Mouse (Mus musculus): ENCODE data around the gene Uba6.
A peak's percentile ranks its signal among the peaks of the same experiment; 100 is the strongest.

Gene Uba6

GRCm38 (mm10) chr5:86172449-86173161 is at the start of gene Uba6:
Uba6 (minus strand) TSS chr5:86172803.
- peak; percentile 98 for DNase-seq (ENCODE audit: low read depth, low spot score)

GRCm38 (mm10) chr5:86197801-86198200 is 25.2 kb upstream of the Uba6 start, which contains the start of gene Gnrhr:
Gnrhr (minus strand) TSS chr5:86197901.
- DNase-seq (ENCODE audit: low read depth, low spot score), result no peak

DNA sequence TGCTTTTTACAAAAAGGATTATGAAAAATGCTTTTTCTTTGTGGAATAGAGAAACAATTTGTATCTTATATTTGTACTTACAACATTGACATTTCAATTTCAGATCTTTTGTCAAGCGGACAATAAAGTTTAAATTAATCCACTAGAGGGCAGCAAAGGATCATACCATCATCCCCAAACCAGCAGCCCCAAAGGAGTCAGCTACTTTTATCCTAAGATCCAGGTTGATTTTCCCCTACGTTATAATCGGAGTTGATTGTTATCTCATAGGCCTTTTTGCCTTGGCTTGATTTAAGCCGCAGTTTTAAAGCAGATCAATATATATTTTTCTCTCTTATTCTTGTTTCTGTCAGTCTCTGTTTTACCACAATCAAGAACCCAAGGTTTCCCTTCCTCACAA is 18.8 kb upstream of the Uba6 start:
- DNase-seq (ENCODE audit: low read depth, low spot score), result no peak

GRCm38 (mm10) chr5:86190770-86191169 is 18.2 kb upstream of the Uba6 start:
- DNase-seq (ENCODE audit: low read depth, low spot score), result no peak

DNA sequence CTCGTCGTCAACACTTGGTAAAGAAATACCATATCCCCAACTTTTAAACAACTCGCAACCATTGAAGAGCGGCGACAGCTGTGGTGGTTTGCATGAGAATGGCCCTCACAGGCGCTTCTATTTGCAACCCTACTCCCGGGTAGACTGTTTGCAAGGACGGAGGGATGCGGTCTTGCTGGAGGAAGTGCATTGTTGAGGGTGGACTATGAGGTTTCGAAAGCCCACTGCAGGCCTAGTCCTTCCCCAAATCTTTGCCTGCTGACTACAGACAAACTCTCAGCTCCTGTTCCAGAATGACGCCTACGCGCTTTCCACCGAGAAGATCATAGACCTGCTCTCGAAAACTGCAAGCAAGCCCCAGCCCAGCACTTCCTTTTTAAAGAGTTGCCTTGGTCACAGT is 17.7 kb upstream of the Uba6 start:
- DNase-seq (ENCODE audit: low read depth, low spot score), result no peak

- DNase-seq (ENCODE audit: low read depth, low spot score), result no peak
Measured at GRCm38 (mm10) chr5:86187441-86187840, 14.8 kb upstream of the Uba6 start.

DNA sequence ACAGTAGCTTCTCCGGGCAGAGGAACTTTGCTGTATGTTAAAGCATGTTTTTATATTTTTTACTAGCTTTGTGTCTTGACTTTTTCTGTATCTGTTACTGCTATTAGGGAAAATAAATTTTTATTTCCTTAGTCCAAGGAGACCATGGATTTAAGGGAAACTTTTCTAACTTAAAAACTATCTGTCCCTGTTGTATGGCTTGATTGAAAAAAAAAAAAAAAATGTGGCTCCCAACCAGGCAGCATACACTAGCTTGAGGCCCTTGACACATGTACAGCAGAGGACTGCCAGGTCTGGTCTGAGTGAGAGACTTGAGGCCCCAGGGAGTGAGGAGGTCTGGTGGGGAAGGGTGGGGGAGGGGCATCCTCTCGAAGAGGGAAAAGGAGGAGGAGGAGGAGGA is 1.2 kb upstream of the Uba6 start:
- DNase-seq (ENCODE audit: low read depth, low spot score), result no peak

GRCm38 (mm10) chr5:86172088-86172448 is 535 bp downstream of the Uba6 start:
- no peak for DNase-seq (ENCODE audit: low read depth, low spot score)

DNA sequence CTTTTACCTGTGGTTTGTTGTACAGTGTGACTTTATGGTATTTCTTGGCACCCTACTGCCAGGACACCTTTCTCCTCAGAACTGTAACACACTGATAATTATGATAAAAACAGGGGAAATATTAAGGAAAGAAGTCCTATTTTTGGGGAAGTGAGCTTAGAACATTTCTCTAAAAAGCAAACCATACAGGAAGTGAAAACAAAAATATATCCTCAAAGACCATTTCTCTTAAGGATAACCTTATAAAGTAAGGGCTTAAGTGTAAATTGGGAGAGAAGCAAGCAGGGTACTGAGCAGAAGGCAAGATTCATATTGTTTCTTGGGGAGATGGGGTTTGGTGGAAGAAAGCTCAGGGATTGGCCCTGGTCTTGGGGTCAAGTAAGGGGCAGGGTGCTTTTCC is 42.8 kb downstream of the Uba6 start:
- DNase-seq (ENCODE audit: low read depth, low spot score), result no peak

DNA sequence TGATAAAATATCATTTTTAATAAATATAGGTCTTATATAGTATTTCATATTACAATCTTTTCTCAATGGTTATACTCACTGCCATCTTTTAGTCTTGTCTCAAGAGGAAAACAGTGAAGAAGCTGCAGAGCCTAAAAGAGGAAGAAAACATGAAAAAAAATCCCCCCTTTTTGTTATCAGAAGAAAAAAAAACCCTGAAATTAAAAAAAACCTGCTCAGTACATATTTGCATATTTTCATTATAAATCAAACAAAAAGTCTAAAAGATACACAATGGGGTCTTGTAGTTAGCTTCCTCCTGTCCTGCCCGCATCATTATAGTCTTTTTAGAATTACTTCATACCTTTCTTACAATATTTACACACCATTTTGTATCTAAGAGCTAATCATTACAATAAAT is 43.9 kb downstream of the Uba6 start:
- DNase-seq (ENCODE audit: low read depth, low spot score), result no peak

- no peak for DNase-seq (ENCODE audit: low read depth, low spot score)
Measured at GRCm38 (mm10) chr5:86118457-86119094, 54.0 kb downstream of the Uba6 start.

GRCm38 (mm10) chr5:86113997-86114396 is 58.6 kb downstream of the Uba6 start:
- no peak for DNase-seq (ENCODE audit: low read depth, low spot score)

DNA sequence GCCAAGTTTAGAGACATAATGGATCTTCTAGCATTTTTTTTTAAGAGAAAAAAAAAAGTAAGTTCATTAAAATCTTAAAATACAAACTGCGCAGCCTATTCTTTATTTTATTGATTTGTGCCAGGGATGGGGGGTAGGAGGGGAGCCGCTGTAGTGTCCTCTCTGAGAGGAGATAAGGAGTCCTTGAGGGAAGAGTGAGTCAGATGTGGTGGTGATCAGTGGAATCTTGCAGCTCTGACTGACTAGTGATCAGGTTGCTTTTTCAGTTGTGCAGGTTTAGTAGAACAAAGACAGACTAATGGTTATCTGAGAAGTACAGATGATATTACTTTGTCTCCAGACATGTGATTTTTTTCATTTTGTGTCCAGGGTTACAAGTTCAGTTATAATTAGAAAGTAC is 59.6 kb downstream of the Uba6 start:
- DNase-seq (ENCODE audit: low read depth, low spot score), result no peak

GRCm38 (mm10) chr5:86111074-86111473 is 61.5 kb downstream of the Uba6 start:
- no peak for DNase-seq (ENCODE audit: low read depth, low spot score)

GRCm38 (mm10) chr5:86106610-86107009 is 66.0 kb downstream of the Uba6 start:
- DNase-seq (ENCODE audit: low read depth, low spot score), result no peak

- no peak for DNase-seq (ENCODE audit: low read depth, low spot score)
Measured at GRCm38 (mm10) chr5:86102176-86102575, 70.4 kb downstream of the Uba6 start.

GRCm38 (mm10) chr5:86100621-86101020 is 72.0 kb downstream of the Uba6 start:
- no peak for DNase-seq (ENCODE audit: low read depth, low spot score)

DNA sequence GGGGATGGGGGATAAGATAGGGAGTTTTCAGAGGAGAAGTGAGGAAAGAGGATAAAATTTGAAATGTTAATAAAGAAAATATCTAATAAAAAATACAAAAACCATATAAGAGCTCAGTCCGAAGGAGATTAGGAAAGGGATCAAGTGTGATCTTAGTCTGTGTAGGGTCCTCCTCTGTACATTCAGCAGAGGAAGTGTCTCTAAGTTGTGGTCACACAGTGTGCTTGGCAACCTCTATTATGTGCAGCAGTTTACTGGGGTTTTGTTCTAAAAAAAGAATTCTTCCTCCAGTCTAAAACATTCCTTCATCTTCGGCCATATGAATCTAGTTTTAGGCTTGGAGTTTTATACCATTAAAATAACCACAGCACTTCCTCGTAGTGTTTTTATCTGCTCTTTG is 73.6 kb downstream of the Uba6 start:
- no peak for DNase-seq (ENCODE audit: low read depth, low spot score)

- DNase-seq (ENCODE audit: low read depth, low spot score), result no peak
Measured at GRCm38 (mm10) chr5:86094754-86095153, 77.8 kb downstream of the Uba6 start.

- DNase-seq (ENCODE audit: low read depth, low spot score), result no peak
Measured at GRCm38 (mm10) chr5:86086751-86087150, 85.9 kb downstream of the Uba6 start.

DNA sequence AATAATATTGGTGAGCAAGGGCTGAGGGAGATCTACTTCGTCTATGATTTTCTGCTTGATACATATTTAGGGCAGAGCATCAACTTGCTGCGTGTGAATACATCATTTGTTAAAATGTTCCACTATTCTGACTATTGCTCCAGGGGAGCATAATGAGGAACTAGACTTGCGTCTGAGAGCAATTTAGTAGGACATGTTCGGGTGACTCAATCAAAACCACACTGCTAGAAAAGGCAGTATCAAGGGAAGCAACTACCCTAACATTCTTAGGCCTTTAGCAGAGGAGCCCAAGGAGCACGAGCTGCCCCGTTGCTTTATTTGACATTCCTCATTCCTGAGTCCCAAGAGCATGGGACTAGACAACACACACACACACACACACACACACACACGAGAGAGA is 87.6 kb downstream of the Uba6 start:
- no peak for DNase-seq (ENCODE audit: low read depth, low spot score)

- DNase-seq (ENCODE audit: low read depth, low spot score), result no peak
Measured at GRCm38 (mm10) chr5:86083987-86084386, 88.6 kb downstream of the Uba6 start.

- DNase-seq (ENCODE audit: low read depth, low spot score), result no peak
Measured at GRCm38 (mm10) chr5:86078720-86079334, 93.8 kb downstream of the Uba6 start.
